Mouse (Mus musculus) kidney, postnatal 0 days (tissue): ENCODE results near the gene Gm43951. TPM values are rescaled to one million over a fixed set of nuclear protein-coding genes. Genes with fewer than 3 reads are reported as not detected.
"Not testable (repeated sequence)": the region's sequence is repeated elsewhere in the genome, so short reads cannot be mapped to it uniquely, and the experiment has no call there.

Experiments
- ATAC-seq: fragments of 200-750 bp; cut with Nextera tagmentation; replicated peaks from 2 replicates; pipeline ENCODE4 v1.8.0; 2017; ENCODE audit warnings: low read depth, moderate number of reproducible peaks, moderate TSS enrichment, moderate library complexity; ENCODE audit not compliant: low FRiP score
- DNase-seq: peaks from one replicate; pipeline ENCODE4 v3.0.0-alpha.2; 2016; ENCODE audit warnings: low spot score
- H3K27ac ChIP-seq: fragments of 300-500 bp; sonication (generic); 2 replicates; pipeline ENCODE4 v1.5.1; 2014; ENCODE audit warnings: mild to moderate bottlenecking
- H3K27me3 ChIP-seq: fragments of 300-500 bp; sonication (generic); 2 replicates; pipeline ENCODE4 v1.6.1; 2014; ENCODE audit warnings: low read length, mixed read lengths; ENCODE audit not compliant: insufficient read depth
- H3K36me3 ChIP-seq: fragments of 300-500 bp; sonication (generic); 2 replicates; pipeline ENCODE4 v1.6.1; 2014; ENCODE audit warnings: low read length, mixed read lengths; ENCODE audit not compliant: insufficient read depth
- H3K4me1 ChIP-seq: fragments of 300-500 bp; sonication (generic); replicated peaks from 2 replicates; pipeline ENCODE4 v1.6.1; 2014; ENCODE audit warnings: antibody characterized with exemption, low read length, mixed read lengths; ENCODE audit not compliant: insufficient read depth
- H3K4me2 ChIP-seq: fragments of 300-500 bp; sonication (generic); 2 replicates; pipeline ENCODE4 v1.6.1; 2014; ENCODE audit warnings: mild to moderate bottlenecking, low read length, moderate library complexity, mixed read lengths
- H3K4me3 ChIP-seq: fragments of 300-500 bp; sonication (generic); replicated peaks from 2 replicates; pipeline ENCODE4 v1.5.1; 2014; ENCODE audit warnings: low read depth, low read length
- H3K9ac ChIP-seq: fragments of 300-500 bp; sonication (generic); 2 replicates; pipeline ENCODE4 v1.6.1; 2014; ENCODE audit warnings: low read depth, low read length
- H3K9me3 ChIP-seq: fragments of 300-500 bp; sonication (generic); replicated peaks from 2 replicates; pipeline ENCODE4 v1.6.1; 2016; ENCODE audit warnings: low read length, inconsistent platforms, mixed read lengths
- CTCF ChIP-seq: IDR thresholded peaks from 2 replicates; pipeline ENCODE4 v1.5.1; 2016; ENCODE audit warnings: antibody characterized with exemption, low read depth, mild to moderate bottlenecking, moderate library complexity
- WGBS: fragments of 180-500 bp; shearing (Covaris S2); extraction: QIAGEN DNeasy Blood & Tissue Kit; methylation state at CpG from one replicate; pipeline ENCODE4 v1.1.7; 2014; 5-methylcytosine and 5-hydroxymethylcytosine counted together
- polyA plus RNA-seq: library from polyadenylated mRNA; unstranded; fragments of >200 nt; fragmentation: Nextera tagmentation; extraction: Ambion mirVana; gene quantifications from 2 replicates; pipeline ENCODE4 v1.2.1, GENCODE M21; 2015

The Gm43951 gene
- polyA plus RNA-seq, 1 experiment from 2014 or later, result 0.05 TPM

DNA sequence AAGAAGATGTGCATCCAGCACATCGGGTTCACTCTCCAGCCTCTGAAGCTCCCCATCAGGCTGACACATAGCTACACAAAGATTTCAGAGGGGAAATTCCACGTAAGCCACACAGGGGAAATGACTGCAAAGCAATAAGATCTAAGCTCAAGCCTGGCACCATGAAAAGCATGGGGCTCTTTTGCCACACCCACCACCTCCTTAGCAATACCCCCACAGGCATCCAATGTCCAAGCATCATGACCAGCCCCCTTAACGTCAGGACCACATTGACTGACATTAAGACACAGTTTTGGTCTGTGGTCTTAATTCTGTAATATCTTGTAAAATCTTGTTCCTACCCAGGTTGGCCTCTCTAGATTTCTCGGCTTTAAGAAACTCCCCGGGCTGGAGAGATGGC is 26.1 kb downstream of the Gm43951 start:
- ATAC-seq (no peak), DNase-seq (no peak)
- Histone ChIP-seq H3K9me3 (no peaks in the 10 kb centered on the region), H3K27ac (no peak overlapping the region), H3K4me3 (no peak overlapping the region), H3K36me3 (peaks cover 31% of the 10 kb centered on the region), H3K27me3 (no peaks in the 10 kb centered on the region), H3K9ac (no peak overlapping the region), H3K4me2 (no peak overlapping the region), H3K4me1 (no peaks in the 10 kb centered on the region)
- no peak for TF ChIP-seq CTCF
- WGBS, result 86% methylated on average over 5 of the region's 5 CpGs

DNA sequence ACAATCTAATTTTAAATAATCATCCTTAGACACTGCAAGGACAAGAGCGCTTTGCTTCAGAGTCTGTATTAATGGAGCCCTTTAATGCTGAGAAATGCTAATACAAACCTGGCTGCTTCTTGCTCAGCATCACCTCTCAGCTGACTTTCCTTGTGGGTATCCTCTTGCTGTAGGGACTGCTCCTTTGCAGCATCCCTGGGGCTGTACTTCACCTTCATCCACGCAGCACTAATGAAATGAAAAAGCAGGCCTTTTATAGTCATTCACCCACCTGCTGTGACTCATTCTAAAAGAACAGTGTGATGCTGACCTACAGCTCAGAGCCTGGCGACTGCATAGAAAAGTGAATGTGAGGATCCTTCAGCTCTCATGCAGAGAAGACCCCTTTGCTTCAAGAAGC is 30.1 kb downstream of the Gm43951 start:
- Histone ChIP-seq H3K27me3 (no peaks in the 10 kb centered on the region), H3K36me3 (peaks cover 46% of the 10 kb centered on the region), H3K9me3 (no peaks in the 10 kb centered on the region), H3K4me1 (no peaks in the 10 kb centered on the region), H3K9ac (no peak overlapping the region), H3K4me2 (no peak overlapping the region), H3K27ac (no peak overlapping the region), H3K4me3 (no peak overlapping the region)
- DNase-seq (no peak), ATAC-seq (no peak)
- no peak for TF ChIP-seq CTCF
- WGBS, result 70% methylated on average over 3 of the region's 3 CpGs

DNA sequence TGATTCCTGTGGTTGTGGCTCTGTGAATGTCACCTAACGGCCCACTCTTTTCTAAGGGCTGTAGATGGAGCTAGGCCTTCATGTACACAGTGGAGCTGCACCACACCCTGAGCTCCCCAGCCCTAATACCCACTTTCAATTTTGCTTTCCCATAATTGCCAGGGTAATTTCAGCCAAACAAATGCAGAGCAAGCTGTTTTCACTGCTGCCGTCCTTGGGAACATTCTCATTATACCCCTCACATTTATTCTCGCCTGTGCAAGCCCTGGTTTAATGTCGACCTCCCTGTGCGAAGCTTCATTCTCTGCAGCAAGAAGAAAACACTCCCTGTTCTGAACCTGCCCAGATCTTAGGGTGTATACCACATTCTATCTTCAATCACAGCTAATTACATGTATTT is 30.7 kb downstream of the Gm43951 start:
- 88% methylated on average over 5 of the region's 5 CpGs for WGBS
- no peaks in the 10 kb centered on the region for H3K27me3 ChIP-seq
- peaks cover 42% of the 10 kb centered on the region for H3K36me3 ChIP-seq
- no peak overlapping the region for H3K27ac ChIP-seq
- H3K9me3 ChIP-seq, result no peaks in the 10 kb centered on the region
- no peak overlapping the region for H3K4me3 ChIP-seq
- no peak for ATAC-seq
- no peak overlapping the region for H3K4me2 ChIP-seq
- H3K9ac ChIP-seq, result no peak overlapping the region
- no peak for TF ChIP-seq CTCF
- no peak for DNase-seq
- H3K4me1 ChIP-seq, result no peaks in the 10 kb centered on the region

DNA sequence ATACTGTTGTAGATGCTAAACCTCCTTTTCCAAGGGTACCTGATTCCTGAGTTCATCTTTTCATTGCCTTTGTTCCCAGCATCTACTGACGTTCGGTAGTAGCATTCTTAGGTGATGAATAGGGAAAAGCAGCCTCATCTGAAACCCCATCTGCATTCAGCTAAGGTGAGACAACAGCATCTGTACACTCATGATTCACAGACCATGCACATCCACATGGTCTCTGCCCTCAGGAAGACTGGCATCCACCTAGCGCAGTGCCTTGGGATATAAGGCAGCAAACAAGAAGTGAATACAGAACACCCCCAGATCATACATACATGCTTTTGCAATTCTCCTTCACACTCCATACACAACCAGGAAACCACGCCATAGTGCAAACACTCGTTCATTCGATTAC is 31.9 kb downstream of the Gm43951 start:
- WGBS, result 93% methylated on average over 6 of the region's 6 CpGs
- Histone ChIP-seq H3K36me3 (peaks cover 39% of the 10 kb centered on the region), H3K27ac (no peak overlapping the region), H3K4me2 (no peak overlapping the region), H3K27me3 (no peaks in the 10 kb centered on the region), H3K9me3 (no peaks in the 10 kb centered on the region), H3K9ac (no peak overlapping the region), H3K4me1 (no peaks in the 10 kb centered on the region), H3K4me3 (no peak overlapping the region)
- TF ChIP-seq CTCF, result no peak
- ATAC-seq (no peak), DNase-seq (no peak)

DNA sequence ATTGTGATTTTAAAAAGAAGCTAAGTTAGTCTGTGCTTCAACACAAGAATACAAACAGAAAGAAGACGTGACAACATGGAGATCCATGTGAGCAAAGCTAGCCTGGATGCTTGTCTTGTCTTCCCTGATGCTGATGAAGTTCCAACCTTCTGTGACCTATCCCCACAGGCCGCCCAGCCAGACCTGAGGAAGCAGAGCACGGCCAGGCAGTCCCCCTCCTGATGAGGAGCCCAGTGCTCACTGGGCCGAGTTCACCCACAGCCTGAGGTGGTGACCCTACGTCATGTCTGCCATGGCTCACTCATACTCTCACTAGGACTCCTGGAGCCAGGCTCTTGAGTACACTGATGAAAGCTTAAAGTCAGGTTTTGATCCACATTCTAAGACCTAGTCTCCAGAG is 33.1 kb downstream of the Gm43951 start:
- Histone ChIP-seq H3K4me1 (no peaks in the 10 kb centered on the region), H3K4me3 (no peak overlapping the region), H3K9ac (no peak overlapping the region), H3K9me3 (no peaks in the 10 kb centered on the region), H3K36me3 (peaks cover 39% of the 10 kb centered on the region), H3K4me2 (no peak overlapping the region), H3K27me3 (no peaks in the 10 kb centered on the region), H3K27ac (no peak overlapping the region)
- no peak for DNase-seq
- no peak for ATAC-seq
- 75% methylated on average over 5 of the region's 5 CpGs for WGBS
- no peak for TF ChIP-seq CTCF

DNA sequence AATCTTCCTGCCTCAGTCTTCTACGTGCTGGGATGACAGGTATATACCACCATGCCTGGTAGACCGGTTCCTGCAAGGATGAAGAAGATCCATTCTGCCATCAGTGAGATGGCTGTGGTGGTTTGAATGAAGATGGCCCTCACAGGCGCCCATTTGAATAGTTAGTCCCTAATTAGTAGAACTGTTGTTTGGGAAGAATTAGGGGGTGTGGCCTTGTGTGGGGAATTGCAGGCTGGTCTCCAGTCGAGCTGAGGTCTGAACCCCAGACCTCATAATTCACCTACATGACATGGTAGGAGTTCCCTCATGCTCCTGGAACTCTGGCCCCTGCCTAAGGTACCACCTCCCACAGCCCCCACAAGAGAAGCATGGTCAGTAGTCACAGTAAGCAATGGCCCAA is 34.7 kb downstream of the Gm43951 start:
- not testable (repeated sequence) for H3K4me1 ChIP-seq, H3K27ac ChIP-seq, H3K27me3 ChIP-seq, ATAC-seq, H3K4me3 ChIP-seq, H3K4me2 ChIP-seq, H3K9ac ChIP-seq, H3K9me3 ChIP-seq, DNase-seq
- peaks cover 29% of the 10 kb centered on the region for H3K36me3 ChIP-seq
- WGBS, result 61% methylated on average over 4 of the region's 4 CpGs

DNA sequence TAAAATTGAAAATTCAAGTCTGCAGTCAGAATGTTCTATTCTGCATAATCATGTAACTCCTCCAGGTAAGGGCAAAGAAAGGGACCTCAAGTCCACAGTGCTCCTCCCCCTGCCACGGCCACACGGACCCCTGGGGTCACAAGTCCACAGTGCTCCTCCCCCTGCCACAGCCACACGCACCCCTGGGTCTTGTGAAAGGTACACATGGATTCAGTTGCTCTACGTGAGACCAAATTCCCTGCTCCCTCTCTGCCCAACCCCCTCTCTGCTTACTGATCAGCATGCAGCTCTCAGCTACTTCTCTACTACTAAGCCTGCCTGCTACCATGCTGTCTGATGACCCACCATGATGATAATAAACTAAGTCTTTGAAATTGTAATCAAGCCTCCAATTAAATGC is 36.8 kb downstream of the Gm43951 start:
- no peak overlapping the region for H3K9ac ChIP-seq
- H3K4me3 ChIP-seq, result no peak overlapping the region
- no peaks in the 10 kb centered on the region for H3K4me1 ChIP-seq
- H3K9me3 ChIP-seq, result no peaks in the 10 kb centered on the region
- H3K36me3 ChIP-seq, result peaks cover 21% of the 10 kb centered on the region
- H3K4me2 ChIP-seq, result no peak overlapping the region
- no peak overlapping the region for H3K27ac ChIP-seq
- ATAC-seq (no peak), DNase-seq (no peak)
- WGBS, result 82% methylated on average over 4 of the region's 4 CpGs
- no peak for TF ChIP-seq CTCF
- no peaks in the 10 kb centered on the region for H3K27me3 ChIP-seq
